Mouse (Mus musculus) kidney, embryonic 14.5 days (tissue): ENCODE measurements around the gene Plcxd3. TPM values are rescaled to one million over a fixed set of nuclear protein-coding genes. Genes with fewer than 3 reads are reported as not detected.
"Not testable (repeated sequence)": the region's sequence is repeated elsewhere in the genome, so short reads cannot be mapped to it uniquely, and the experiment has no call there.

Experiments
- ATAC-seq: fragments of 200-750 bp; cut with Nextera tagmentation; 2 replicates; pipeline ENCODE4 v1.8.0; 2017; ENCODE audit warnings: moderate number of reproducible peaks, mild to moderate bottlenecking, moderate TSS enrichment, moderate library complexity; ENCODE audit not compliant: low FRiP score, low TSS enrichment
- H3K27ac ChIP-seq: fragments of 300-500 bp; sonication (generic); 2 replicates; pipeline ENCODE4 v1.5.1; 2014; ENCODE audit warnings: low read depth, mild to moderate bottlenecking, low read length, moderate library complexity, mixed read lengths
- H3K27me3 ChIP-seq: fragments of 300-500 bp; sonication (generic); 2 replicates; pipeline ENCODE4 v1.6.1; 2014; ENCODE audit warnings: mild to moderate bottlenecking, low read length; ENCODE audit not compliant: control insufficient read depth, insufficient read depth
- H3K36me3 ChIP-seq: fragments of 300-500 bp; sonication (generic); 2 replicates; pipeline ENCODE4 v1.6.1; 2014; ENCODE audit warnings: low read length, mixed read lengths; ENCODE audit not compliant: control insufficient read depth, insufficient read depth
- H3K4me1 ChIP-seq: fragments of 300-500 bp; sonication (generic); 2 replicates; pipeline ENCODE4 v1.6.1; 2014; ENCODE audit warnings: low read length, mixed read lengths; ENCODE audit not compliant: control insufficient read depth, insufficient read depth
- H3K4me2 ChIP-seq: fragments of 300-500 bp; sonication (generic); replicated peaks from 2 replicates; pipeline ENCODE4 v1.6.1; 2014; ENCODE audit warnings: low read depth, mild to moderate bottlenecking, low read length
- H3K4me3 ChIP-seq: fragments of 300-500 bp; sonication (generic); 2 replicates; pipeline ENCODE4 v1.5.1; 2014; ENCODE audit warnings: mild to moderate bottlenecking, low read length
- H3K9ac ChIP-seq: fragments of 300-500 bp; sonication (generic); 2 replicates; pipeline ENCODE4 v1.6.1; 2014; ENCODE audit warnings: low read depth, mild to moderate bottlenecking, low read length, moderate library complexity
- H3K9me3 ChIP-seq: fragments of 300-500 bp; sonication (generic); 2 replicates; pipeline ENCODE4 v1.6.1; 2016; ENCODE audit warnings: low read length; ENCODE audit not compliant: control insufficient read depth
- WGBS: fragments of 180-500 bp; shearing (Covaris S2); extraction: QIAGEN DNeasy Blood & Tissue Kit; methylation state at CpG from one replicate; pipeline ENCODE4 v1.1.7; 2014; 5-methylcytosine and 5-hydroxymethylcytosine counted together
- polyA plus RNA-seq: library from polyadenylated mRNA; unstranded; fragments of >200 nt; fragmentation: Nextera tagmentation; extraction: Ambion mirVana; gene quantifications from 2 replicates; pipeline ENCODE4 v1.2.1, GENCODE M21; 2014

Plcxd3 gene
- polyA plus RNA-seq, 1 experiment from 2014 or later, result 2.7 TPM

GRCm38 (mm10) chr15:4503826-4504225, 128.5 kb downstream of the Plcxd3 start:
- WGBS, result 76% methylated on average over 4 of the region's 4 CpGs
- no peaks in the 10 kb centered on the region for H3K9me3 ChIP-seq

GRCm38 (mm10) chr15:4514724-4515123, 139.4 kb downstream of the Plcxd3 start:
- H3K4me1 ChIP-seq, result no peaks in the 10 kb centered on the region
- H3K9ac ChIP-seq, result no peak overlapping the region
- no peak for ATAC-seq
- no peak overlapping the region for H3K27ac ChIP-seq
- H3K27me3 ChIP-seq, result no peaks in the 10 kb centered on the region
- no peak overlapping the region for H3K4me3 ChIP-seq
- H3K4me2 ChIP-seq, result no peak overlapping the region
- H3K9me3 ChIP-seq, result no peaks in the 10 kb centered on the region
- no peaks in the 10 kb centered on the region for H3K36me3 ChIP-seq
- WGBS, result 81% methylated on average over 1 of the region's 1 CpGs

More at GRCm38 (mm10) chr15:4503826-4504225, 128.5 kb downstream of the Plcxd3 start:
- no peak overlapping the region for H3K27ac ChIP-seq
- no peak overlapping the region for H3K4me2 ChIP-seq
- H3K9ac ChIP-seq, result no peak overlapping the region
- no peaks in the 10 kb centered on the region for H3K36me3 ChIP-seq
- H3K4me1 ChIP-seq, result no peaks in the 10 kb centered on the region
- no peak for ATAC-seq
- no peak overlapping the region for H3K4me3 ChIP-seq
- no peaks in the 10 kb centered on the region for H3K27me3 ChIP-seq

GRCm38 (mm10) chr15:4524598-4524997, 149.3 kb downstream of the Plcxd3 start:
- Histone ChIP-seq H3K9me3 (no peaks in the 10 kb centered on the region), H3K9ac (no peak overlapping the region), H3K4me2 (no peak overlapping the region), H3K27ac (no peak overlapping the region), H3K27me3 (no peaks in the 10 kb centered on the region), H3K36me3 (no peaks in the 10 kb centered on the region), H3K4me3 (no peak overlapping the region), H3K4me1 (no peaks in the 10 kb centered on the region)
- ATAC-seq, result no peak
- 83% methylated on average over 3 of the region's 3 CpGs for WGBS

- no peak overlapping the region for H3K4me2 ChIP-seq
- H3K4me1 ChIP-seq, result no peaks in the 10 kb centered on the region
- H3K9ac ChIP-seq, result no peak overlapping the region
- no peaks in the 10 kb centered on the region for H3K27me3 ChIP-seq
- 87% methylated on average over 2 of the region's 2 CpGs for WGBS
- H3K4me3 ChIP-seq, result no peak overlapping the region
- no peak for ATAC-seq
- no peaks in the 10 kb centered on the region for H3K9me3 ChIP-seq
- no peak overlapping the region for H3K27ac ChIP-seq
- H3K36me3 ChIP-seq, result no peaks in the 10 kb centered on the region
Observed at GRCm38 (mm10) chr15:4533700-4534099, 158.4 kb downstream of the Plcxd3 start.

GRCm38 (mm10) chr15:4559121-4559520, 183.8 kb downstream of the Plcxd3 start:
- Histone ChIP-seq H3K27me3 (no peaks in the 10 kb centered on the region), H3K36me3 (no peaks in the 10 kb centered on the region), H3K9me3 (no peaks in the 10 kb centered on the region), H3K27ac (no peak overlapping the region), H3K4me1 (no peaks in the 10 kb centered on the region), H3K9ac (no peak overlapping the region), H3K4me3 (no peak overlapping the region), H3K4me2 (no peak overlapping the region)
- 85% methylated on average over 5 of the region's 5 CpGs for WGBS
- ATAC-seq, result no peak

GRCm38 (mm10) chr15:4561431-4561970, 186.2 kb downstream of the Plcxd3 start:
- ATAC-seq, result no peak
- Histone ChIP-seq H3K9me3 (no peaks in the 10 kb centered on the region), H3K36me3 (no peaks in the 10 kb centered on the region), H3K27ac (no peak overlapping the region), H3K4me3 (no peak overlapping the region), H3K4me2 (no peak overlapping the region), H3K9ac (no peak overlapping the region), H3K4me1 (no peaks in the 10 kb centered on the region), H3K27me3 (no peaks in the 10 kb centered on the region)
- WGBS, result 46% methylated on average over 6 of the region's 6 CpGs

- not testable (repeated sequence) for H3K4me1 ChIP-seq, H3K27ac ChIP-seq, H3K9me3 ChIP-seq, H3K27me3 ChIP-seq, H3K9ac ChIP-seq, H3K4me2 ChIP-seq, H3K4me3 ChIP-seq, ATAC-seq, H3K36me3 ChIP-seq
- 92% methylated on average over 8 of the region's 8 CpGs for WGBS
Observed at GRCm38 (mm10) chr15:4595521-4595920, 220.2 kb downstream of the Plcxd3 start.

GRCm38 (mm10) chr15:4598661-4599060, 223.4 kb downstream of the Plcxd3 start:
- H3K9me3 ChIP-seq, H3K27me3 ChIP-seq: not testable (repeated sequence)
- WGBS, result 86% methylated on average over 8 of the region's 8 CpGs

GRCm38 (mm10) chr15:4599331-4599730, 224.0 kb downstream of the Plcxd3 start:
- H3K36me3 ChIP-seq, ATAC-seq, H3K27me3 ChIP-seq, H3K4me1 ChIP-seq, H3K4me2 ChIP-seq, H3K4me3 ChIP-seq, H3K9ac ChIP-seq, H3K27ac ChIP-seq, H3K9me3 ChIP-seq: not testable (repeated sequence)
- WGBS, result 90% methylated on average over 8 of the region's 8 CpGs

More at GRCm38 (mm10) chr15:4598661-4599060, 223.4 kb downstream of the Plcxd3 start:
- H3K9ac ChIP-seq, H3K27ac ChIP-seq, H3K4me1 ChIP-seq, H3K4me3 ChIP-seq, ATAC-seq, H3K36me3 ChIP-seq, H3K4me2 ChIP-seq: not testable (repeated sequence)
